Mouse (Mus musculus) spleen, postnatal 10 days (tissue): ENCODE measurements around the gene Ssbp3.

Source experiments
- DNase-seq, 2 experiments: peaks; one replicate each; pipeline ENCODE4 v3.0.0; 2021 to 2022; ENCODE audit warnings: low spot score in 2 of 2

The Ssbp3 gene

DNA sequence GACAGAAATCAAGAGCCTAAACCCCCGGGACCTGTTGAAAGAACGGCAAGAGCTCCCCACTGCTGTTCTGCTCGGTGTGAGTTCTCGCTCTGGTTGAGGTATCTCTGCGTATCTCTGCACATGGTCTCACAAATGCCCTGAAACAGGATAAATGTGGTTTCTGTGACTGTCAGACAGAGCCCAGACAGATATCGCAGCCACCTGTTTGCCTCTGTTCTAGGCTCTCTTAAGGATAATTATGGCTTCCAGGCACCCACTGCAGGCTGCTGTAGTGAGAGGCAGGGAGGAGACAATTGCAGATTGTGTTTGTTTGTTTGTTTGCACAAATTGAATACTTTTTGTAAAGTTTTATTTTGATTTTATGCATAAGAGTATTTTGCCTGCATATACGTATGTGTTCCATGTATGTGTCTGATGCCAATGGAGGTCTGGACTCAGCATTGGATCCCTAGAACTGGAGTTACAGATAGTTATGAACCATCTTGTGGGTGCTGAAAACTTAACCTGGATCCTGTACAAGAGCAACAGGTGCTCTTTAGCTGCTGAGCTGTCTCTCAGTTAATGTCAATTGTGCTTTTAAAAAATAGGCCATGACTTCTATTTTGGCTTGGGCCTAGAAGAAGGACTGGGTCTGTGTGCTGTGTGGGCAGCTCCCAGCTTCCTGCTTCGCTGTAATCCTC lies 101.0 kb downstream of the Ssbp3 start:
- DNase-seq: no peak

DNA sequence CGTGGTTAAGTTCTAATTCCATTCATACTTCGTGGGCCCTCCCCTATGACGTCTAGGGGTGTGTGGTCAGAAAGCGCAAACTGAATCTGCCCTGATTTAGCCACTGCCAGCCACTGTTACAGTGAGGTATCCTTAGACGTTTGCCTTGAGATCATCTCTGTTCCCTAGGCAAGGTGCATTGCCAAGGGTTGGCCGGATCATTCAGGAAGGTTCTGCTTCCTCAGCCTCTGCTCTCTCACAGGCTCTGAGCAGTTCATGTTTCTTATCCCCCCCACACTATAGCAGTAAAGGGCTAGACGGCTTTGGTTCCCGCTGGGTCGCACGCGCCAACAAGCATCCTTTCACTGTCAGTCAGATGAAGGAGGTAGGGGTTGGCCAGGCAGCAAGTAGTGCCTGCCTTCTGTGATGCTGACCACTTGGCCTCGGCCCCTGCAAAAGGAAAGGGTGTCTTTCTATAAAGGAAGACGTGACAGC lies 101.5 kb downstream of the Ssbp3 start:
- DNase-seq: no peak

DNA sequence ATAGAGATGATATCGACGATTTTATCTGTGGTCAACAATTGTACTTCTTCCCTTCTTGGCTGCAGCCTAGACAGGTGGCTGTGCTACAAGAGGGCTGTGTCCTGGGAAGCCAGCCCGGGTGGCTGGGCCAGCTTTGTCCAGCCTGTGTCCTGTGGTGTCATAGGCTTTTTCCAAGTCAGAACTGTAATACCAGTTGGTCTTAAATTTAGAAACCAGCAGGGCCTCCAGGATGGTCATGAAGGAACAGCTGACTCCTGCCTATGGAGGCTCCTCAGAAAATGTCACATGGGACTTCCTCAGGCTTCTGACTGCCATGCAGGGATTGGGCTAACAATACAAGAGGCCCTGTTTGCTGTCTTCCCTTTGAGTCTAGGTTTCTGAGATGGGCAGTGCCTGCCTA lies 102.1 kb downstream of the Ssbp3 start:
- DNase-seq: no peak

DNA sequence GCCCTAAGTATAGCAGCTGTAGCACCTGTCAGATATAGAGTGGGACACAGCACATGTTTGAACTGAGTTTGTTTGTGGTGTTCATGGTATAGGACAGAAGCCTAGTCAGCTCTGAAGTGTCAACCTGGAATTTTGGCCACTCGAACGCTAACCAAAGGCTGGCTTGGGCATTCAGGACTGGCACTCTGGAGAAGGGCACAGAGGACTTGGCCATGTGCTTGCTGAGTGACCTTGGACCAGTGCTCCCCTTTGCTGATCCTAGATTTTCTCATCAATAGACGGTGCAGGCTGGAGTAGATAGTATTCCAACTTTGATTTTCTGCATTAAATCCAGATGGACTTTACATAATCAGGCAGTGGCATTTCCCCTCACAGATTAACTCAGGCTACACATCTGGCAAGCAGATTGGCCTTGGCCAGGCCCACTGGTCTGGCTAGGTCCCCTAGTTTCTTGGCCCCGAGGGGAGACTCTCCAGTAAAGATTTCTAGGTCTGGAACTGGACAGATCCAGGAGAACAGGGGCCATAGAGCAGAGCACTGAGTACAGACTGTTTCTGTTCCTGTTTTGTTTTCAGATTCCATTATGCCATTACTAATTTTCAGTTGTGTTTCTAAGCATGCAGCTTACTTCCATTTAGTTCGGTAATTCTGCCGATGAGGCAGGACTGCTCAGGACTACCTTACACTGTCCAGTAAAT lies 102.8 kb downstream of the Ssbp3 start:
- no peak for DNase-seq

DNA sequence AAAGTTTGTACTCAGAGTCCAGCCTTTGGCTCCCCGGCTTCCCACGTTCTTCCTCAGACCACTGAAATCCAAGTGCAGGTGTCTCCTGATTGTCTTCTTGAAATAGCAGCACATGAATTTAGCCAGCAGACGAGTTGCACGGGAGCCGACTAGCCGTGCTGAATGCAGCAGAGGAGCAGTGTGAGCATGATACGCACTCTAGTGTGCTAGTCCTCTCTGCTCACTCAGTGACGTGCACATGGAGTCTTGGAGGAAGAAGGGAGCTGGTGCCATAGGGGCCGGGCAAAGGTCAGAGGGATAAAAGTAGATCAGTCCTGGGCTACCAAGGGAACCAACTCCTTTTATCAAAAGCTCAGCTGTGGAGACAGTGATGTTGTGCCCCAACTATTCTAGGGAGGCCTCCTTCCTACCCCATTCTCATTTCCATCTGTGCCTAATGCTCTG lies 103.3 kb downstream of the Ssbp3 start:
- no peak for DNase-seq

DNA sequence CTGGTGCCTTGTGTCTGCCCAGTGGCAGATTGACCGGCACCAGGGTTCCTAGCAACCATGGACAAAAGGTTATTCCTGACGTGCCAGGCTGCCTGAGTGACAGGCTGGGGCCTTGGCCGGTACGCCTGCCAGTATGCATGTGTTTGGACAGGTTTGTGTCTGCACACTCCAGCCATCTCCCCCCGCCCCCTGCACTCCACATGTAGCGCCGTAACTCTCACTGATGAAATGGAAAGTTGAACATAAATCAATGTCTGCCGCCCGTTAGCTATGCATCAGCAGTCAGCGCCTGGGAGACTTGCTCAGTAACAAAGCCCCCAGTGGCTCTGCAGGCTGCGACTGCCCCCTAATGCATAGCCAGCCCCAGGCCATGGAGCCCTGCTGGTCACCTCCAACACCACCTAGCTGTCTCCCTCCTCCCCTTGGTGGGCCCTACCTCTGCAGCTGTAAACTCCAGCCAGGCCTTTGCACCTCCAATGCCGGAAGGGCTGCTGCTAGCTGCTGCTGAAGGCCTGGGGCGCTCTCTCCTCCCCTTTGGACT lies 105.5 kb downstream of the Ssbp3 start:
- DNase-seq: no peak

DNA sequence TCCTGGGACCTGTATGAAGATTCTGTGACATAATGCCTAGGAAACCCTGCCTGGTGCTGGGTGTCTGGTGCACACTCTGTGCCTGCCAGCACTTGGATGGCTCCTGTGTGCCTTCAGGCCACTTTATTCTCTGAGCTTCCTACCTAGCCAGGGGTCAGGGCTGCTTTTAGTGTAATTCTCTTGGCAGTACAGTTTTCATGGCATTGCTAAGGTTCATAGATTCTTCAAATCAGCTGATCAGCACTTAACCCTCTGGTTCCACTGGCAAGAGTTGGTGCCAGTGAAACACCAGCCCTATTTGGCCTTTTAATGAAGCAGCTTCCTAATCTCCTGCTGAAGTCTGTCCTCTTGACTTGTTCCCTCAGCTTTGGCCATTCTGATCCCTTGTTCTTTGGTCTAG lies 106.8 kb downstream of the Ssbp3 start:
- no peak for DNase-seq

DNA sequence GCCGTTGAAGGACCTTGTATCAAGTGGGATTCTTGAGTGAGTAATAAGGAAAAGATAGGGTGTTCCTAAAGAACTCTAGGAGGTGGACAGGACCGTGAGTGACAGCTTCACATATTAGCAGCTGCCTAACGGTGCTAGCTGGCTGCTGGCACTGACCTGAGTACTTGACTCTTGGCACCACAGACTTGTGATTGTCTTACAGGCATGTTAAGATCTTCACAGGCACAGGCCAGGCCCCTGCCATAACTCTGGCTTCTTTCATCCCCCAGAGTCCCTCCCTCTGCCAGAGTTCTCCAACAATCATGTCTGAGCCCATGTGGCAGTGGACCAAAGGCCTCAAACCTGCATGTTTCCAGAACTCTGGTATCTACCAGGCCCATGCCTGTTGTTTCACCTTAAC lies 108.0 kb downstream of the Ssbp3 start:
- no peak for DNase-seq

DNA sequence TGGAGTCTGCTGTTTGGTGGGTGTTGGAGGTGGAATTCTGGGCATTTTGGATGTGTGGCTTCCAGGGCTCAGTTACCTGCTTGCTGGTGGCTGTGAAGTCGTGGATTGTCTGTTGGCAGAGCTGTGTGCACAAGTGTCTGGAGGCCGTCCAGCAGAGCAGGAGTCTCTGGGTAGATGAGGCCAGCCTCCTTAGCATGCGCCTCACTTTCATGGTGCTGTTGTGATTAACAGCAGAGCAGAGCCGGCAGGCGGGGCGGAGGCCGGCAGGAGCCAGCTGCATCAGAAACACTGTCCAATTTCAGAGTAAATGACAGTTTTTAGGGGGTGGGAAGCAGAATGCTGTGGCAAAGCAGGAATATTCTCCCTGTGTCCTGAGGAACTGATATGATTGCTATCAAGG lies 108.5 kb downstream of the Ssbp3 start:
- DNase-seq: no peak

DNA sequence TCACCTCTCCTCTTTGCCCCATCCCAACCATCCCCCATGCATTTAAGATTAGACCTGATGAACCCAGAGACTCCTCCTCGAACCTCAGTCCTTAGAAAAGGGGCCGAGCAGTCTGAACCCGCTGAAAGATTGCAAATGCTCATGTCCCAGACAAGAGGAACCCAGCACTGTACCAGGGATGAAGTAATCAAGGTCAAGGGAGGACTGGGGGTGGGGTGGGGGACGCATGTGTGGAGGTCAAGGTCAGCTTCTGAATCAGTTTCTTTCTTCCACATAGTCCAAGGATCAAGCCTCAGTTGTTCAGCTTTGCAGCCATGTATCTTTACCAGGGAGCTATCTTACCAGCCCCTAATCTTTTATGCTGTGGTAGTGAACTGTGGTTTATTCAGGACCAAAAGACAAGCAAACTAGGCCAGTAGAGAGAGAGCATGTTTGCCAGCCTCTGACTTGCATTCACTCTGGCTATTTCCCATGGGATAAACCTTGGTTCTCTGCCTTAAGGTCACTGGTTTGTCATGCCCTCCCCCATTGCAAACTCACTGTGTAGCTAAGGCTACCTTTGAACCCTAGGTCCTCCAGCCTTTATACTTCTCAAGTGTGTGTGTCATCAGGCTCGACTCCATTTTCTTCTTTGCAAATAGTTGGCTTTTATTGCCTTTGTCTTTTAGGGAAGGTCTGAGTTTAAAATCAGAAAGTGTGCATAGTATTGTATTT lies 109.9 kb downstream of the Ssbp3 start:
- DNase-seq: no peak

DNA sequence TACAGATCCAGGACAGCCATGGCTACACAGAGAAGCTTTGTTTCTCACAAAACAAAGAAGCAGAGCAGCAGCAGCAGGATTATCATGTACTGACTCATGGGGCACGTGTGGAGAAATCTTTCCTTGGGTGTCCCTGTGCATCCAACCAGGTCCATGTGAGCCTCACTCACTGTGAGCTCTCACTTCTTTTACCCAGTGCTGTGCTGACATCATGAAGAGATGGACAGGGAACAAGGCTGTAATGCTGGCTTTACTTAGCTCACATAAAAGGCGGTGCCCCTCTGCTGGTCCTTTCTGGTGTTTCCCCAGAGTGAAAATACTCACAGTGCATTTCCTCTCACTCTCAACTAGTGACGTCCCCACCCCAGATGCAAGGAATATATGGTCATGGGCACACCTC lies 111.0 kb downstream of the Ssbp3 start:
- no peak for DNase-seq

DNA sequence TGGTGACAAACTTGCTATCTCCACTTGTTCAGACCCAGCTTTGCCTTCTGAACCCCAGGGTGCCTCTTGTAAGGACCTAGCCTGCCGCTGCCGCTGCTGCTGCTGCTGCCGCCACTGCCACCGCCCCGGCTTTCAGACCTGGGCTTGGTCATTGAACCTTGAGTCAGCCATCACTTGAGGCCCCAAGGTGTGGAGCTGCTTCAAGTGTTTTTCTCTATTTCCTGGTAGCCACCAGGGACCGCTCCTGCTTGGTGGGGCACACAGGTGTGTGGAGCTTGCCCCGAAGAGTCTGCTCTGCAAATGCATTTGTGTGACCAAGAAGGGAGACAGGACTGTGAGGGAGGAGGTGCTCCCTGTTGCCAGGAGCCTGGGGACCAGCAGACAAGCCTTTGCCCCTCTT lies 114.4 kb downstream of the Ssbp3 start:
- no peak for DNase-seq

DNA sequence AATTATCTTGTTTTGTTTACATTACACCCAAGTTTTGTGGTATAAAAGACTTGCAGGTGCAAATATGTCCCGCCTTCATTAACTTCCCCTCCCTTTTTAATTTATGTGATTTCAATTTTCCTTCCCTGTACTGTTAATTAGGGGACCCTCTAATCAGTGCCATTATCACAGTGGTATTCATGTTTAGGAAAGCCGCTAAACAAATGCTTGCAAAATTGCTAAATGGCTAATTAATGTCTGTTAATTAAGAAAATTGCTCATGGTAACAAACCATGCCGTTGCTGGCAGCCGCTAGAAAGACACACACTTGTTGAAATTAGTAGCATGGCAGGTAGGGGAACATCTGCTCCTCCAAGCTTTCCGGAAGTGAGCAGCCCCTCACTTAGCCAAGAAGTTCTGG lies 114.9 kb downstream of the Ssbp3 start:
- DNase-seq: no peak

DNA sequence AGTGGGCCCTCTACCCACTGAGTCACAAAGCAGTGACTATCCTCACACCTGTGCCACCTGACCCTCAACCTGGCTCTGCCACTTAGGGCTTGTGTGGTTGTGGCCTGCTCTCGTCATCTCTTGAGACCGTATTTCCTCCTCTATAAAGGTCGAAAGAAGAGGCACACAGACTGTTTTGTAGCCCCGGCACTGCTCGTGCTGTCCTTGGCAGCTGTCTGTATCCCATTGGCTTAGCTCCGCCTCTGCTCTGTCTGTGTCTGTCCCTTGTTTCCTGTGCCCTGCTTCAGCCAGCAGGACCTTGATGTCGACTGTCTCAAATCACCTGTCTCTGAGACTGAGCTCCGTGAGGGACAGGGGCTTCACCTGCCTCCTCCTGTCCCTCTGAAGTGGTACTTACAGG lies 116.0 kb downstream of the Ssbp3 start:
- DNase-seq: no peak

DNA sequence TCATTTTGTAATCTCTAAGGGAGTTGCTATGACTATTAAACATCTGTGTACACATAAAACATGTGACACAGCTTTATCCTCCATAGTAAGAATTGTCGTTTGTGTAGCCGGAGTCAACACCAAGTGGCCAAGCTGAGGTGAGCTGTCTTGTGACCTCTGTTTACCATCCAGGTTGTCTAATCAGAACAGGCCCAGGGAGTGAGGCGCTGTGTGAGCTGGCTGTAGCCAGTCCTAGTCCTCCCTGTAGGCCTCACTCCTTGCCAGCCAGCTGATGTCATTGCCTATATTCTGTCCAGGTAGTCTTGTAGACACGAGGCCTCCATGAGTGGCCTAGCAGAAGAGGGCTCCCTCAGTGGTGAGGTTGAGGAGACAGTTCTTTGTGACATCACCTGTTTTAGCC lies 125.2 kb downstream of the Ssbp3 start:
- DNase-seq: no peak

DNA sequence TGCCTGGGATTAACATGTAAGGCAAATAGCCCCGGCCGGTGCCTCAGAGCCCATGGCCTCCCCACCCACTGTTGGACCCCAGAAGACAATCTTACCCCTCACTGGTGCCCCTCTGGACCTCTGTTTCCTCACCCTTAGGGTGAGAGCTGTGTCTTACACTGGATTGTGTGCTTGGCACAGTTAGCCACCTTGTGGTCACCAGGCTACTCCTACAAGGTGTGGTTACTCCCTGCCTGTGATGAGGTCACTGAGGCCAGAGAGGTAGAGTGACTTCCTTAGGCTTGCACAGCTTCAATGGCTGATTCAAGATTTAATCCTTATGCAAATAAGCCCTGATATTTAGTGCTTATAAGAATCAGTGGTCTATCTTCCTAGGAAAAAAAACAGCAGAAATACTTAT lies 126.5 kb downstream of the Ssbp3 start:
- DNase-seq: no peak

DNA sequence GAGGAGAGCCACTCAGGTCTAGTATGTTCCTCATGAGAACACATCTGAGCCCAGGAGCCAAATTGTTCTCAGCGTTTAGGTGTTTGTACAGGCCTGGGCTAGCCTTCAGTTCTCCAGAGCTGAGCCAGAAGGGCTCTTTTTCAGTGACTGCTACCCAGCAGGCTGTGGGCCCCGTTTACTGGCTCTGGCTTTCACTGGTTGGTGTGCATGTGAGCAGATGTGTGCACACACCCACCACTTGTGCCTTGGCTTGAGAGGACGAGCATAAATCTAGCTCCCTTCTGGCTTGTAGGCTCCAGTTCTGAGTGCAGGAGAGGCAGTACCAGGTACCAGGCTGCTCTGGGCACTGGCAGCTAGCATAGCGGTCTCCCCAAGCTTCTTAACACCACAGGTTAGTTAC lies 127.8 kb downstream of the Ssbp3 start:
- DNase-seq: no peak

DNA sequence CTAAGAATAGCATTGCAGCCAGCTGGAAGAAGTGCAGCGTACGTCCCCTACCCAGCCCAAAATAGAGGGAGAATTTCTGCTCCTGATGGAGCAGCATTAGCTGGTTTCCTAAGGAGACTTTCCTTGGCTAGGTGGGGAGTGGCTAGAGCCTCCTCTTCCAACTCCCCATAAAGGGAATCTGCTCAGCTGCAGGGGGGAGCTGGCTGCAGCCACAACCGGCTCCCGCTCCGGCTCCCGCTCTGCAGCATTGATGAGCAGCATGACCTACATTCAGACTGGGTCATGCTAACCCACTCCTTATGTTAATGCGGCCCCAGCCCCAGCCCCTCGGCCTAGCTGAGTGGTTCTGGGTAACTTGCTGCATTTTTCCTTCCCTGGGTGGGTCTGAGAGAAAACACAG lies 128.8 kb downstream of the Ssbp3 start:
- DNase-seq: no peak

DNA sequence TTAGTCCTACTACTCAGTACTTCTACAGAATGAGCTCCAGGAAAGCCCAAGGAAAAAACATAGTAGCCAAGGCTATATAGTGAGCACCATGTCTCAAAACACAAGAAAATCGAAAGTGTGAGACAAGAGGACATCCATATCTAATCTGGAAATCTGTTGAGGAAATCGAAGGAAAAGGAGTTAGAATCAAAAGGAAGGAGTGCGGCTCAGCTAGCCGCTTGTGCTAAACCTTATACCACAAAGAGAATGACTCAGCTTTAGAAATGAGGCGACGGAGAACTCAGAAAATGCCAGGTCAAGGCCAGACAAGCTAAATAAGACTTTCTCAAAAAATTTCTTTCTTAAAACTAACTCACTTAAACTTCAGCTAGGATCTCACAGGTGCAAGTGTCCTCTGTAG lies 131.8 kb downstream of the Ssbp3 start:
- DNase-seq: no peak

DNA sequence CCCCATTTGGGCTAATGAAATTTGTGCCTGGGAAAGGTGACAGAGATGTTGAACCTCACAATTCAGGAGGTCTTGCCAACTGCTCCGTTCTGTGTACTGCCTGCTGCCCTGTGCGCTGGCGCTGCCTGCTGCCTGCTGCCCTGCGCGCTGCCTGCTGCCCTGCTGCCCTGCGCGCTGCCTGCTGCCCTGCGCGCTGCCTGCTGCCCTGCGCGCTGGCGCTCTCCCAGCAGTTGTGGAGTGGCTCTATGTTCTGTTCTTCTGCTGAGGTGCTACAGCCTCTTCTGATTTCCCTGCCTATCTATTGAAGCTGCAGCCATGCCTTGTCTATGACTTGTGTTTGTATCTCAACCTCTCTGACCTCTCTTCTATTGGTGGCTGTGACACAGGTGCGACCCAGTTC lies 134.7 kb downstream of the Ssbp3 start:
- no peak for DNase-seq

DNA sequence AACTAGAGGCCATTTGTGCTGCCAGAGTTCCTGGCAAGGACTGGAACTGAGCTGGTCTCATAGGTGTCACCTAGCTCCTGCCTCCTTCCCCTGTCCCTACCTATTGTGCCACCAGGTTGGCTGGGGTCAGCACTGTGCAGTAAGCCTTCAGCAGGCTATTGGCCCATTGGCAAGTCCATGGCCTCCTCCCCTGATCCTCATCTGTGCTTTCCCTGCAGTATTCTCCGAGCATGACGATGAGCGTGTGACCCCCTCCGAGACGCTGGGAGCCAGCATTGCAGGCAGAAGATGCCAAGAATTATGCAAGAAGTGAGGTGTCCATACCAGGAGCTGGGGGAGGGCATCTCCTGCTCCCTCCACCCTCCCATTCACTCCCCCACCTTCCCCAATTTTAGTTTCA lies 137.3 kb downstream of the Ssbp3 start:
- no peak for DNase-seq

DNA sequence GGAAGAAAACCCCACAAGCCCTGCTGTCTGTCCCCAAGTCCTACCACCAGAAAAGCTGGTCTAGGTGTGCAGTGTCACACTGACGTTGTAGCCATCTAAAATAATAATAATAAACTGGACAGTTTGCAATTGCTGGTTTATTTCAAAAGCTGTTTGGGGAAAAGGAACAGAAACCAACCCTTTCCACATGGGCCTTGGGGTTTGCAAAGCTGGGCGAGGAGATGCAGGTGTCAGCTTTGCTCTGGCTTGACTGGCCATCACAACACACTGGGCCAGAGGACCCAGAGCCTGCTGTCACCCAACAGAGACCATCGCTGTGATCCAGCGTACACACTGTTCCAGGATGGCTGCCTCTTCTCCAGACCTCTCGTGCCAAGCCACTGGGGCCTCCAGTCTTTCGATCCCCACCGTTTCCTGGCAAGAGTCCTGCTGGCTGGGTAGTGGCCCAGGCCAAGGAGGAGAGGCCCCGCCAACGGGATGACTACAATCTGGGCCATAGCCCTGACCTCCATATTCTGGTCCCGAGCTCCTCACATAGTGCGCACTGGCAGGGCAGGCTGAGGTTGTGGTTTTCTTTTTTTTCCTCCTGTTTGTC lies 138.2 kb downstream of the Ssbp3 start:
- DNase-seq: no peak
